Mouse (Mus musculus): ENCODE data around the gene Zp3. TPM values are rescaled to one million over a fixed set of nuclear protein-coding genes. Genes with fewer than 3 reads are reported as not detected.

Zp3 gene
- total RNA-seq, 4 experiments from 2014 or later = not detected

DNA sequence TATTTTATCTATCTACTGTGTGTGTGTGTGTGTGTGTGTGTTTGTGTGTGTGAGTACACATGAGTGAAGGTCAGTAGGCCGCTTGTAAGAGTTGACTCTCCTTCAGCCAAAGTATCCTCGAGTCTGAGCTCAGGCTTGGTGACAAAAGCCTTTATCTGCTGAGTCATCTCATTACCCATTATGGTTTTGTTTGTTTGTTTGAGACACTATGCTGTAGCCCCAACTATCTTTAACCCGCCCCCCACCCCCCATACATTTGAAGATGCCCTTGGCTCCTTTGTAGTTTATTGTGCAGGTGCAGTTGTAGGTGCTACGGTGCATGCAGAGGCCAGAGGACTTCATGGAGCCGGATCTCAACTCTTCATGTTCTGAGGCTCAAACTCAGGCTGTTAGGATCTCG lies 21.3 kb downstream of the Zp3 start:
- no peak for DNase-seq (ENCODE audit: low spot score in 2 of 2)

DNA sequence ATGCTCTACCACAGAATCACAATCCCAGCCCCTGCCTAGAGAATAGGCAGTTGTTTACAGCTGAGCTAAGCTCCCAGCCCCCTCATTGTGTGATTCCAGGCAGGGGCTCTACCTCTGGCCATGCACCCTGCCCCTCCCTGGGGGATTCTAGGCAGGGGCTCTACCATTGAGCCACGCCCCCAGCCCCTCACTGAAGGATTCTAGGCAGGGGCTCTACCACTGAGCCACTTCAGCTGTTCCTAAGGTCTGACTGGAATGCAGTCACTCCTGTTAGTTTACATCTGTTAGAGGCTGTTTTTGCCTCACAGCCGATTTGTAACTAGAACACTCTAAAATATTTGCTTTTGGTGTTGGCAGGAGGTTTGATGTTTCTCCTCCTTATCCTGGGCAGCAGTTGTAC lies 22.4 kb downstream of the Zp3 start:
- no peak for DNase-seq (ENCODE audit: low spot score in 2 of 2)

DNA sequence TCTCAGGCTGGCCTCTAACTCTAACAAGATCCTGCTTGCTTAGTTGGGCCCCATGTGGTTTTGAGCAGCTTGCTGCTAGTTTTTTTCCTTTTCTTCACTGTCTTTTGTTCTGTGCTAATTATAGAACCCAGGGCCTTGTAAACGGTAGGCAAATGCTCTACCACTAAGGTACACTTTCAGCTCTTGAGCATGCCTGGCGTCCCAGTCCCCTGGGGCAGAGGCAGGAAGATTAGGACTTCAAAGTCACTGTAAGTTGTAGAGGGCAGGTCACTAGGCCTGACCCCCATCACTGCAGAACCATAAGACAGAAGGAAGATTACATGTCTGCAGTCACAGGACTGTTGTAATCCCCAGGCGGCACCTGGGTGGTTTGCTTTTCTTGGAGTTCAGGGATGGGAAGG lies 22.9 kb downstream of the Zp3 start:
- DNase-seq (ENCODE audit: low spot score in 2 of 2) = no peak

DNA sequence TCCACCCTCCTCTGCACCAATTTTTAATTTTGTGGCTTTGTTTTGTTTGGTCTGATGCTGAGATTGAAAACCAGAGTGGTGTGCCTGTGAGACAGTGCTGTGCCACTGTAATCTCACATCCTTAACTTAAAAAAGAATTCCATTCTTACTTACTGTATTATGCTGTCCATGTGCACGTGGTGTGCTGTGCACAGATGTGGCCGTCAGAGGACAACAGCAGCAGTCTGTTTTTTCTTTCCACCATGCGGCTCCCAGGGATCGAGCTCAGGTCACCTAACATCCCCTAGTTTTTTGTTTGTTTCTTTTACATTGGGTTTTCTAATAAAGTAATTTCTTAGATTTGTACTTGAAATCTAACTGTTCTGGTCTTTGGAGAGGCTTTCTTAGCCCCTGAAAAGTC lies 24.6 kb downstream of the Zp3 start:
- no peak for DNase-seq (ENCODE audit: low spot score in 2 of 2)

DNA sequence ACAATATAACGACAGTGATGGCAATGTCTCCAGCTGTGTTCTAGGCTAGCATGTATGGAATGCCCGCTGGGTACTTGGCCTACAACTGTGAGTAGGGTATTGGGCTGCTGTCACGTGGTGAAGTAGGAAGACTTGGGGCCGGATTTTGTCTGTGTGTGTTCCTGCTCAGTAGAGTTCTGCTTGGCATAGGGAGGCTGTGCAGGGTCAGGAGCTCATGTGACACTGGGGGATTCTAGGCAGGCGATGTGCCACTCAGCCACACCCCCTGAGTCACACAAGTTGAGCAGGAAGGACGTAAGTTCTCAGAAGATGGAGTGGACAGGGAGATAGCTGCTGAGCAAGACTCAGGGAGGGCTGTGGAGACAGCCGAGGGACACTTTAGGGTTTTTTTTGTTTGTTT lies 27.8 kb downstream of the Zp3 start:
- DNase-seq (ENCODE audit: low spot score in 2 of 2) = no peak

DNA sequence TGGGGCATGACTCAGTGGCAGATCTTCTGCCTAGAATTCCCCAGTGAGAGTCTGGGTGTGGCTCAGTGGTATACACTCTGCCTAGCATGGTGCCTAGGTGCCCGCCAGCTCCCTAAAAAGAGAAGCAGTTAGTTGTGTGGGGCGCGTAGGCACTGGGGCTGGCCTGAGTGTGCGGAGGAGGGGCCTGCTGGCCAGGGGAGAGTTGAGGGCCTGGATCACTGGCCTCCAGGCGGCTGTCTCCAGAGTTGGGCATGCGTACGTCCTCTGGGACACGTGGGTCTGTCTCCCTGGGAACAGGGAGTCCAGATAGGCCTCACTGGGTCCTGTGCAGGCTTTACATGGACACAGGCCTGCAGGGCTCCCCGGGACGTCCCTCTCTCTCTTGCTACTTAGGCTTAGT lies 35.0 kb downstream of the Zp3 start:
- no peak for DNase-seq (ENCODE audit: low spot score in 2 of 2)

DNA sequence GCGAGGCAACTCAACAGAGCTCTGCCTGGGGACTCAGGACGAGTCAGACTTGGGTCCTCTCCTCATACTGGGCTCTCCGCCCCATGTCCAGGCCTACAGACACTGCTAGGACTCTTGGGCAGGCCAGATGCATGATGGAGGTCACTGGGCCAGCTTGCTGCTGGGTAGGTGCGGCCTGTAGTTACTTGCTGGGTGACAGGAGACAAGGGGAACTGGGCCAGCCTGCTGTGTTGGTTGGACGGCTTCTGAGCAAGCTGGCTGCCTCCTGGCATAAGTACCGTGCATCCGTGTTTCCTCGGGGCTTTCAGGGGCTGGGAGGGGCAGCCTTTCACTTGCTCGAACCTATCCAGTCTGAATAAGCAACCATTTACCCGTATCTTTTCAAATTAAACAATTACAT lies 35.7 kb downstream of the Zp3 start:
- no peak for DNase-seq (ENCODE audit: low spot score in 2 of 2)

DNA sequence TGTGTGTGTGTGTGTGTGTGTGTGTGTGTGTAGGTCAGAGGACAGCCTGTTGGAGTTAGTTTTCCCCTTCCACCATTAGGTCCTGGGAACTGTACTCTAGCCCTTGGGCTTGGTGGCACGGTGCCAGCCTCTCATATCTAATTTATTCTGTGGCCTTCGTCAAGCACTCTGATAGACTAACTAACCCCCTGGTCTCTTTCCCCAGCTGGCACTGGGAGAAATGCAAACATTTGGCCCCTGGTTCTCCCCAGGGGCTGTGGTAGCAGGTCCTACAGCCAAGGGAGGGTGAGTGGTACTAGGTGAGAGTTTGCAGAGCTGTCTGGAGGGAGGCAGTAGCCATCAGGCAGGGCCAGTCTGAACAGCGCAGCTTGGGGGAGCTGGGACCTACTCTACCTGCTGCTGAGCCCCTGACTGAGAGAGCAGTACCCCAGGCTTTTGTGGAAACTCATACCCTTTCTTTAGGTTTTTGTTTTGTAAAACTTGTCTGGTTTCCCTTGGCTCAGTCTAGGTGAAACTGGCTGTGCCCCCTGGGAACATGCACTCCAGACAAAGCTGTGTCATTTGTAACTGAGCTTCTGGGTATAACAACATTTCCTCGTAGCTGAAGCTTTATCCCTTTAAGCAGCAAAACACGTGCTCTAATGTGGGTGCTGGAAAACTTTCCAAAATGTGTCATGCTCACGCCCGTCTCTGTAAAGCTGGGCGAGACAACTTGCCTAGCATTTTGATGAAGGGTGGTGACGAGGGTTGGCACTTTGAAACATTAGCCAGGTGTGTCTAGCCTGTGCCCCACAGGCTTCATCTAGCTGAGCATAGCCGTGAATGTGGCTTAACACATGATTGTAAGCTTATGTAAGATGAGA lies 36.3 kb downstream of the Zp3 start:
- DNase-seq (ENCODE audit: low spot score in 2 of 2) = no peak

DNA sequence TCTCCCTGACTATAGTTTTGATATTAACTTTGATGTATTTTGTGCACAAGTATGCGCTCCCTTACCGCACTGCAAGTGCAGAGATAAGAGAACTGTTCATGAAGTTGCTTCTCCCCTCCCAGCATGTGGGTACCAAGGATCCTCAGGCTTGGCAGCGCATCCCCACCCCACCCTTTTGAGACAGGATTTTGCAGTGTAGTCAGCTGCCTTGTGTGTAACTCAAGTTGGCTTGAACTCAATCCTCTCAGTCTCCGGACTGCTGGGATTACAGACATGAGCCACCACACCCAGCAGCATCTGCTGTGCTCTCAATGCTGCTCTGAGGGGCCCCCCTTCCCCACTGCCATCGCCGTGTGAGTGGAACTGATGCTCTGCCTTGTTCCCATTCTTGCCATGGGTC lies 37.4 kb downstream of the Zp3 start:
- DNase-seq (ENCODE audit: low spot score in 2 of 2) = no peak

DNA sequence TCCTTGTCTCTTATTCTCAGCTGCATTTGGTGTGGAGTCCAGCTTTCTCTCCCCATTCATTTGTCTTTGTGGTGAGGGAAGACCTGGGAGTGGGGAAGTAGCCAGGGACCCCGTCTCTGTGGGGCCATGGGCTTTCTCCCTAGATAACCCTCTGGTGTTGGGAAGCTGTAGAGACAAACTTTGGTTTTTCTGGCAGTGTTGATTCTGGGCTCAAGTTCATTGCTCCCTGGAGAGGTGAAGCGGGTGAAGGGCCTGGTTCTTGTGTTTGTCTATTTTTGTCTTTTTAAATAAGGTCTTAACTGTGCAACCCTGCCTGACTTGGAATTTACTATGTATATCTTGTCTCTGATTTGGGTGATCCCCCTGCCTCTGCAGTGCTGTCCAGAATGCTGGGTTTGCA lies 38.8 kb downstream of the Zp3 start:
- no peak for DNase-seq (ENCODE audit: low spot score in 2 of 2)

DNA sequence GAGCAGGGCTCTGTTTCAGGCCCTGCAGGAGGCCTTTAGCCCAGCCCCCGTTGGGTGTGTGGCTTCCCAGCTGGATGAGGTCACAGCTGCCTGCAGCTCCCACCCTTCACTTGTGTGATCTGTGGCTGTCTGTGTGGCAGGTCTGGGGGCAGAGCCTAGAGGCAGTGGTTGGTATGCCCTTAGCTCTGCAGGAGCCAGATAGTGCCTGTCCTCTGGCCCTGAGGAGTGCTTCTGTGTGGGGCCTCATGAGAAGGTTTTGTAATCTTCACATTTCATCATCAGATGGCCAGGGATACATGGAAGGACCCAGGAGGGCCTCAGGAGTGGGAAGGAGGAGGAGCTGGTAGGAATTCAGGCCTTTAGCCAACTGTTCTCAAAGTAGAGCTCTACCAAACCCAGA lies 40.0 kb downstream of the Zp3 start:
- DNase-seq (ENCODE audit: low spot score in 2 of 2) = no peak

DNA sequence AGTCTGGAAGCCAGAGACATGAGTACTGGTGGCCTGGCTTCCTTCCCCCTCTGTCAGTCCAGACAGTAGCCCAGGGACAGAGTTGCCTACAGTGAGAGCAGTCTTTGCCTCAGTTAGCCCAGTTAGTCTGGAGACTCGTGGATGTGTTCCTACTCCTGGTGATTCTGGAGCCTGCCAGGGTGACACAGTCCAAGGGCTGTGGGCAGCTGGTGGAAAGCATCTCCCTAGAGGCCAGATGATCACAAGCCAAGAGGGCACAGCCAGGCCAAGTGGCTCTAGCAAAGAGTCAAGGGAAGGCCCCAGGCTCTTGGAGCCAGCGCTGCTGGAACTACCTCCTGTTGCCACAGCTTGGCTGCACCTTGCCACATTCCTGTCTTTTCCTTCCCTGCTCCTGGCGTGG lies 45.8 kb downstream of the Zp3 start:
- no peak for DNase-seq (ENCODE audit: low spot score in 2 of 2)

DNA sequence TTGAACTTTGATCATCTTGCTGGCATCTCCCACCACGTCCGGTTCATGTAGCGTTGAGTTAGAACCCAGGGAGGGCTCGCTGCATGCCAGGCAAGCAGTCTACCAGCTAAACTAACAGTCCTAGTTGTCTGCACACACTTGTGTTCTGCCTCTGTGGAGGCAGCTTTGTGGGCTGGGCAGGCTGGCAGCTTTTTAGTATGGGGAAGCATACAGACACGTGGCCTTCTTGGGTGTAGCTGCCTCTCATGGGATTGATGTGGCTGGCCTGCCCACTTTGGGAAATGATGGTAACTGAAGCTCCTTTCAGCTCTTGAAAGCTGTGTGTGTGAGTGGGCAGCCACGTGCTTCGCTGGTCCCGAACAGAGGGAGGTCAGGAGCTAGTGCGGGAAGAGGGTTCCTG lies 47.0 kb downstream of the Zp3 start:
- peak in 1 of 2 experiments; percentile 17 for DNase-seq (ENCODE audit: low spot score in 2 of 2)

DNA sequence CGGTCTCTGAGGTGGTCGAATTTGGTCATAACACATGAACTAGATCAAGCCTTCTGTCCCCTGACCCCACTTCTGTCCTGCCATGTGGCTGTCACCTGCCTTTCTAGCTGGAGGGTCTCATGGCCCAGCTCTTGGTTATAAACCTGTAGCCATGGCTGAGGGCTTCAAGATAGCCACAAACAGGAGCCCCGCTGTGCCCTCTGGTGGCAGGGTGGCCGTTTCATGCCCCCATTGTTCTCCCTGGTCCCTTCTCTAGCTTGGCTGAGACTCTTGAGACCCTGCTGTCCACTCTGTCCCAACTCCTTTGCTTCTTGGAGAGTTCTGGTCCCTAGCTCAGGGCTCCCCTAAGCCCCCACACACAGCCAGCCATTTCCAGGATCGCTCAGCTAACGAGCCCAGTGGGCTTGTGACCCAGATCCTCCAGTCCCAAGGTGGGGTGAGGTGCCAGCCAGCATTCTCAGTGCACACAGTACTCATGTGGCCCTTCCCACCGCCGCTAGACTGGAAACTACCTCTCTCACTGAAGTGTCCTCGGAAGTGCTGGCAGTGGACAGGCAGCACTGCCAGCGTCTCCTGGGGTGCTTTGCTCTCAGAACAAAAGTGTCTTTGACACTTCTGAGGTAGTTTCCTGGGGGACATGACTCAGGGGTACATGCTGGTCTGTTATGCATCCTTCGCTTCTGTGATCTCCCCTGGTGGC lies 47.9 kb downstream of the Zp3 start:
- no peak for DNase-seq (ENCODE audit: low spot score in 2 of 2)

DNA sequence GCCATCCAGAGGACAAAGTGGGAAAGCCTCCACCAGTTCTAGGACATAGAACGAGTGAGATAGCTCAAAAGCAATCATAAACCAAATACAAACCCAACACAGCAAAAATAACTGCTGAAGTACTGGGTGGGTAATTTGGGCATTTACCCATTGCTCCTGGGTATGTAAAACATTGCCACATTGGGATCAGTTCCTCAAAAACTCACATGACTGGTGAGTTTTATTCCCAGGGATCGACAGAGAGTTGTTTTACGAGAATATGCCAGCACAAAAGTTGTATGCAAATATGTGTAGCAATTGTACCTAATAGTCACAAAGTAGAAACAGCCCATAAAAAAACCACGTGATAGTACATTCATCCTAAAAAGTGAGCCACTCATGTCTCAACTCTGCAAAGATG lies 55.0 kb downstream of the Zp3 start:
- no peak for DNase-seq (ENCODE audit: low spot score in 2 of 2)

DNA sequence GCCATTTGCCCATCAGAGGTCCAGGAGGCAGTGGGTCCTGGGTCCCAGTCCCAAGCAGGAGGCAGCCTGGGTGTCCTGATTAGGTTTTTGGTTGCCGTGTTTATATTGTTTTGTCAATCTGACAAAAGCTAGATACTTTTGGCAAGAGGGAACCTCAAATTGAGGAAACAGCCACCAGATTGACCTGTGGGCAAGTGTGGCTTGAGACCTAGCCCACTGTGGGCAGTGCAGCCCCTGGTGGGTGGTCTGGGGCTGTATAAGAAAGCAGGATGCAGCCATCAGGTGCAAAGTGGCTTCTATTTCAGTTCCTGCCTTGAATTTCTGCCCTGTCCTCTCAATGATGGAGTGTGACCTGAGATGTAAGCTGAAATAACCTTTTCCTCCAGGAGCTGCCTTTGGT lies 55.4 kb downstream of the Zp3 start:
- no peak for DNase-seq (ENCODE audit: low spot score in 2 of 2)

DNA sequence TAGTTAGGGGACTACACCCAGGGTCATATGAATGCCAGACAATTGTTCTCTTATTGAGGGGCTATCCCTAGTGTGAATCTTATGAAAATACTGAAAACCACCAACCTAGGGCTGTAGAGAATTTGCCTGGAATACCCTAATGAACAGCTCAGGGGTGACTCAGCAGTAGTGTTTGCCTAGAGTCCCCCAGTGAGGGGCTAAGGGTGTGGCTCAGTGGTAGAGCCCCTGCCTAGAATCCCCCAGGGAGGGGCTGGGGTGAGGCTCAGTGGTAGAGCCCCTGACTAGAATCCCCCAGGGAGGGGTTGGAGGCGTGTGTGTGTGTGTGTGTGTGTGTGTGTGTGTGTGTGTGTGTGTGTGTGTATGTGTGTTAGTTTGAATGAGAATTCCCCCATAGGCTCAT lies 56.8 kb downstream of the Zp3 start:
- no peak for DNase-seq (ENCODE audit: low spot score in 2 of 2)

Other genes starting within 250 kb of the Zp3 start
- gene Tmem120a, start 235.7 kb upstream of the Zp3 start, total RNA-seq (2022) = 10 to 100 TPM; 15.7 to 20.4 (median 17.3) TPM
- gene Styxl1, start 201.7 kb upstream of the Zp3 start, total RNA-seq (2022) = under 1 TPM in 2 of 4 experiments, not detected in 2; 0.73 to 0.85 TPM
- 100 to 1,000 TPM; 392 to 413 (median 402) TPM for gene Mdh2, start 201.6 kb upstream of the Zp3 start, total RNA-seq (2022)
- 10 to 100 TPM; 59.8 to 90.9 (median 72.0) TPM for gene Srrm3, start 173.2 kb upstream of the Zp3 start, total RNA-seq (2022)
- gene Hspb1, start 92.2 kb upstream of the Zp3 start, total RNA-seq (2022) = 10 to 100 TPM; 17.8 to 30.2 (median 23.0) TPM
- gene Ywhag, start 45.5 kb upstream of the Zp3 start, total RNA-seq (2022) = 1,000 to 10,000 TPM; 1,040 to 1,170 (median 1,116) TPM
- 1 to 10 TPM in 2 of 4 experiments, under 1 TPM in 2; 0.76 to 1.7 (median 0.99) TPM for gene Ssc4d, start 5.6 kb upstream of the Zp3 start, total RNA-seq (2022)
- gene Dtx2, start 14.7 kb downstream of the Zp3 start, total RNA-seq (2022) = 10 to 100 TPM in 2 of 4 experiments, 1 to 10 TPM in 2; 8.3 to 11.1 (median 9.8) TPM
- not detected for gene Upk3b, start 58.4 kb downstream of the Zp3 start, total RNA-seq (2022)
- under 1 TPM in 2 of 4 experiments, not detected in 2; 0.43 to 0.63 TPM for gene Upk3bl, start 74.4 kb downstream of the Zp3 start, total RNA-seq (2022)
- gene Rasa4, start 103.8 kb downstream of the Zp3 start, total RNA-seq (2022) = 10 to 100 TPM in 1 of 4 experiments, 1 to 10 TPM in 3; 3.9 to 11.5 (median 7.7) TPM
- gene Polr2j, start 136.5 kb downstream of the Zp3 start, total RNA-seq (2022) = 10 to 100 TPM; 63.7 to 80.3 (median 70.5) TPM
- gene Lrwd1, start 156.0 kb downstream of the Zp3 start, total RNA-seq (2022) = 10 to 100 TPM; 12.4 to 17.7 (median 16.1) TPM
- gene Alkbh4, start 156.0 kb downstream of the Zp3 start, total RNA-seq (2022) = 10 to 100 TPM in 1 of 4 experiments, 1 to 10 TPM in 3; 8.7 to 10.8 (median 9.6) TPM
- gene Orai2, start 190.6 kb downstream of the Zp3 start, total RNA-seq (2022) = 100 to 1,000 TPM; 106 to 122 (median 118) TPM
- 10 to 100 TPM; 28.7 to 36.2 (median 31.5) TPM for gene Prkrip1, start 218.9 kb downstream of the Zp3 start, total RNA-seq (2022)

Measured in layer of hippocampus, adult 8-10 months (tissue).